Mouse (Mus musculus) erythroblast, adult 5-6 weeks (primary cell): ENCODE results near the gene Fasn. TPM values are rescaled to one million over a fixed set of nuclear protein-coding genes. Genes with fewer than 3 reads are reported as not detected.

Experiments used
- ATAC-seq: replicated peaks from 2 replicates; pipeline ENCODE4 v1.8.0; 2016; ENCODE audit warnings: moderate number of reproducible peaks, mild to moderate bottlenecking, moderate TSS enrichment, inconsistent platforms; ENCODE audit not compliant: poor library complexity, low FRiP score, severe bottlenecking
- total RNA-seq, 2 experiments: library from RNA; stranded (forward) in 1 of 2; stranded (reverse) in 1 of 2; fragments of 150-400 nt in 1 of 2; fragments of 200-764, 138-1000 nt in 1 of 2; gene quantifications; 2 replicates each; pipeline versions ENCODE4 v1.2.3 to v1.2.4; 2015 to 2017; ENCODE audit warnings: low replicate concordance in 2 of 2

The Fasn gene
- total RNA-seq, 2 experiments from 2014 or later: 2.6 to 7.9 TPM

DNA sequence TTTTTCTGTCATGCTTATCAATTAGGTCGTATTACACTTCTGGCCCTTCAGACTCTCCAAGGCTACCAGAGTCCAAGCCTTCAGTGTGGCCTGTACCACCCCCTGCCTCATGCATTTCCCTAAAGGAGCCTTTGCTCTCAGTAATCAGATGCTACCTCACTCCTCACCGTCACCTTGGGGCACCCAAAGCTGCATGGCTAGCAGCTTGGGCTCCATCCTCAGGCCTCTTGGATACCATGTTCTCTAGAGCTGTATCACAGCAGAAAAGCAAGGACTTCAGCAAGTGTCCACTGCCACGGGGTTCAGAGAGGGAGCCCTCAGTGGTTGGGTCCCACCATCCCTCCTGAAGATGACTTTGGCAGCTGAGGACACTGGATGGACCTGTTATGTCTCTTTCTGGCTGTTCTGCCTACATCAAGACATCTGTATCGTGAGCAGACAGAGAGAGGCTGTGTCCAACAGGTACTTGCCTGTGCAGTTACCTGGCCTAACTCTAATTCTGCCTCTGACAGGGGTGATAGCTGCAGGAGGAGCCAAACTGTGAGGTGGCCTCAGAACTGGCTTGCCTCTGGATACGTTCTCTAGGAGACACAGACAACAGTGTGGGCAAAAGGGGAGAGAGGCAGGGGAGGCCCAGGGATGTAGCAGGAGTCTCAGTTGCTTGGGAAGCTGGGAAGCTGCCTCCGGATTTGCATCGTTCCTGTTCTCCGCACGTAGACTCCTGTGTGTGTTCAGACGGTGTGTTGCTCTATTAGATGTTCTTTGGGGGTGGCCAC lies 5.6 kb upstream of the Fasn start:
- ATAC-seq: no peak

DNA sequence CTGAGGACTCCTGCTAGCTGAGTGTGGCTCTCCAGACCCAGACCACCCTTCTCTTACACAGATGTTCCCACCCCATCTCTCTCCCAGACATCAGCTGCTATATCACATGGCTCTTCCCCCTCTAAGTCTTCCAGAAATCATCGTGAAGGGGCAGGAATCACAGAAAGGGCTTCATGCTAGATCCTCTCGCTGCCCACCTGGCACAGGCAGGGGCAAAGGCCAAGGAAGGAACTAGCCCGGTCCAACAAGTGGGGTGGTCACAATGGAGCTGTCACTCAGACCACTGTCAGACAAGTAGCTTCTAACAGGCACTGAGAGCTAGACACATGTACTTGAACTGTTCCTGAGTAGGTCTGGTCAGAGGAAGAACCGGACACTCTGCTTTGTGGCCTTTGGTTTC lies 4.1 kb upstream of the Fasn start:
- no peak for ATAC-seq

DNA sequence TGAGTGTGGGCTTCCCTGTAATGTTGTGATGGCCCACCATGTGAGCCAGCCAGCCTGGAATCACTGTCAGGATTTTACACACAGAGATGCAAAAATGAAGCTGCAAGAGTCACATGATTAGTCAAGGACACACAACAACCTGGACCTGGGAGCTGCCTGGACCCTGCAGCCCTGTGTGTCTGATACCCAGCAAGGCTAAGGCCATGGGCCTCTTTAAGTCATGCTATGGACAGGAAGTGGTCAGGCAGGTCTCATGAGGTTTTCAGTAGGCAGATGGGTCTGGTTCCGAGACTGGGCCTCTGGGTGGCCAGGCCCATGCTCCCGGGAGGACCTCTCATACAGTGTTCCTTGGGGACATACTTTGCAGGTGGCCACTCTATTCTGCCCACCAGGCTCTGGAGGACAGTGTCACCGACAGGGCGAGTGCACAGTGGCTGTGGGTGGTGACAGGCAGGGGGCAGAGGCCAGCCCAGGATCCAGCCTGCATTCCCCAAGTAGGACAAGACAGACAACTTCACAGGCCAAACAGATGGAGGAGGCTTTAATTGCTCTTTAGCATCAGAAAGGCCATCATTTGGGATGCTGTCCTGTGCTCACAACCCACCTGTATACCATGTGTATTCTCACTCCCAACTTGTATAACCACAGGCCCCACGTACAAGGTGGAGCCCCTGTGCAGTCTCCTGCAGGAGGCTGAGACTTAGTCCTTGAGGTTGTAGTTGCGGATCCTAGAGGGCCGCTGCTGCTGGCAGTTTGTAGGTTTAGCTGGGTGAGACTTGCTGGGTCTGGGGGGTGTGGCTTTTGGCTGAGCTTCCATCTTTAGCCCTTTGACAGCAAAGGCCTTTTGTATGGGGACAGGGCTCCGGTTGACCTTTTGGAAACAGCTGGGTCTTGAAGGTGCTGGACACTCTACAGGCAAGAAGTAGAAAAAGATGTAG lies 1.9 kb upstream of the Fasn start:
- no peak for ATAC-seq

DNA sequence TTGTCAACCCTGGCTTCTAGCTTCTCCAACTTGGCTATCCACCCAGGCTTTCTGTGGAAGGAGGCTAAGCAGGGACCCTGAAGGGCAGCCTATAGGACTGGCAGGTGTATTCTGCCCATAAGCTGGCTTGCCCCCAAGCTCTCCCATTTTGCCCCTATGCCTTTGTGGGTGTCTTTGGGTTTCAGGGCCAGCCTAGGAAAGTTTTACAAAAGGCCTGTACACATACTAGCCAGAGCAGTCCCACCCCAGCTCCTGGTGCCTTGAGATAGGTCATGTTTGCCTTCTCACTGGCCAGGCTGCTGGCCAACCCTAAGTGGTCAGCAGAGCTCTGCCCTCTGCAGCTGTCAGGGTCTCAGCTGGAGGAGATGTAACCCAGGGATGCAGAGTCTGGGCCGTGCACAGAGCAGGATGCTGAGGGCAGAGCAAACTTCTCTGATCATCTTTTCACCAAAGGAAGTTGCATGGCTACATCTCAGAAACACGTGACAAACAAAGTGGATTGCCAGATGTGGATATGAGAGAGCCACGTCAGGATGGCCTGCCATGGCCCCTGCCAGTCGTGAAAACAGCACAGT lies 1.0 kb upstream of the Fasn start:
- no peak for ATAC-seq

DNA sequence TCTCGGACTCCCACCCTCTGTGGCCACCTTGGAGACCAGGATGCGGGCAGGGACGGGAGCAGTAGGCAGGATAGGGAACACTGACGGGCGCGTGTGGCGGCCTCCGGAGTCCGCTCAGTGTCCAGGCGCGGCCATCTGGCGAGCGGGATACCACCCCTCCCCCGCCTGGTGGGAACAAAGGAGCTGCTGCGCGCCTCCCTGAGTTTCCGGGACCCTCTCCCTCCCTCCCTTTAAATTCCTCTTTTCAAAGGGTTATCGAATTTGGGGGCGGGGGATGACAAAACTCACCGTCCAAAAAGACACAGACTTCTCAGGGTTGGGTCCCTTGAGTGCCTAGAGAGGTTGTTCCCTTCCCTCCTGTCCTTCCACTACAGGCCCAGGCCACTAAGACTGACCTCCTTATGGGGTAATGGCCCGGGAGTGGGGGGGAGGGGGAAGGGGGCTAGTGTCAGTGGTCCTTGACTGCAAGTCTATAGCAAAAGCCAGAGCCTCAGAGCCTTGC lies 491 bp upstream of the Fasn start:
- no peak for ATAC-seq

DNA sequence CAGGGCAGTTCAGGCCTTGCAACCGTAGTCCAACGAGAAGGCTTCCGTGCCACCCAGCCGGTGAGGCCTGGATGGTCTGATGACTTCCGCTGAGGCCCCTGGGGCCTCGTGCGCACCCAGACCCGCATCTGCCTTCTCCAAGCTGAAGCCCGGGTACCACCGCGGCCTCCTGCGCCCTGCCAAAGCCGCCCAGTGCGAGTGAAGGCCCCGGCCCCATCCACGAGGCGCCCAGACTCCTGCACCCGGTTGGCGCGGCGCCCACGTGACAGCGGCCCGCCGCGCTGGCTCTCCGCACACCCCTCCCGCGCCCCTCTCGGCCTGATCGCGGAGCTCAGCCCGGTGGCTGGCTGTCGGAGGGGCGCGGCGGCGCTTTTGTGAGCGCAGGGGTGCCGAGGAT lies 798 bp downstream of the Fasn start:
- no peak for ATAC-seq

DNA sequence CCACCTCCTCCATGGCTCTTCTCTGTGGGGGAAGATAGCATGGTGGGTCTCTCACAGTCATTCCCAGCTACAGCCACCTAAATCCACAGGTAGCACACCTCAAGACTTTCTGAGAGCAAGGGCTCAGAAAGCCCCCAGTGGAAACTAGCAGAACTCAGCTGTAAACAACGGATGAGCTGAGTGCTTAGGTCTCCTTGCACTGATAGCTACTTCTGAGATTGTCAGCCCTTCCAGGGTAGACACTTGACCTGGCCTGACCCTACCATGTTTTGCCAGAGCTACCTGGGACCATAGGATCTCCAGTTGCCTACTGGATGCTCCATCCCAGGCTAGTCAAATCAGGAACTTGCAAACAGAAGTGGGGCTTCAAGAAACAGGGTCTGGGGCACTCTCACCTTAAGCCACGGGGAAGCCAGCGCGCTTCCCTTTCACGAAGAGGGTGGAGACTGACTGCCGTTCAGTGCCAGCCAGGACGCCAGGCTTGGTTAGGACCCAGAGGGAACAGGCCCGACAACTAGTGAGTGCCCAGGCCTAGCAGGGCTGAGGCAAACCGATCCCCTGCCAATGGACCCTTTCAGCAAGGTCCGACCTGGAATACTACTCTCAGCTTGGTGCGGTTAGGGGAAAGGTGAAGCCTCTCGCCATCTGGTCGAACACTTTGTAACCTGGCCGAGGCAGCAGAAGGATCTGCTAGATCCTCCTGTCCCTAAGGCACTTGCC lies 1.4 kb downstream of the Fasn start:
- ATAC-seq: no peak

DNA sequence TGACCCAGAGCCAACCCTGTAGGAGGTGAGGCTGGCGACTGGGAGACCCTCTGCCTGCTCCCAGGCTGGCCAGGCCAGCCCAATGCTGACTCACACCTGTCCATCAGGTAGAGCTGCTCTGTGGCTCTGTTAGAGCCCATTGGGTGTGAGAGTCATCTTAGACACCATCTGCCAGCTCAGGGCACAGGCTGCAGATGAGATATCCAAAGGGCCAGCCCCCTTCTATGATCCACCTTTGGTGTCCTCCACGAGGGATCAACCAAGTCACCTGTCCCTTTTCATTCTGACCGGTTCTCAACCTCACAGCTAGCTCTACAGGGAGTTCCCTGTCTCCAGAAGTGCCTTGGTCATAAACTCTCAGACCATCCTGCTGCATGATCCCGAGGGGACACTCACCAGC lies 2.0 kb downstream of the Fasn start:
- ATAC-seq: no peak

DNA sequence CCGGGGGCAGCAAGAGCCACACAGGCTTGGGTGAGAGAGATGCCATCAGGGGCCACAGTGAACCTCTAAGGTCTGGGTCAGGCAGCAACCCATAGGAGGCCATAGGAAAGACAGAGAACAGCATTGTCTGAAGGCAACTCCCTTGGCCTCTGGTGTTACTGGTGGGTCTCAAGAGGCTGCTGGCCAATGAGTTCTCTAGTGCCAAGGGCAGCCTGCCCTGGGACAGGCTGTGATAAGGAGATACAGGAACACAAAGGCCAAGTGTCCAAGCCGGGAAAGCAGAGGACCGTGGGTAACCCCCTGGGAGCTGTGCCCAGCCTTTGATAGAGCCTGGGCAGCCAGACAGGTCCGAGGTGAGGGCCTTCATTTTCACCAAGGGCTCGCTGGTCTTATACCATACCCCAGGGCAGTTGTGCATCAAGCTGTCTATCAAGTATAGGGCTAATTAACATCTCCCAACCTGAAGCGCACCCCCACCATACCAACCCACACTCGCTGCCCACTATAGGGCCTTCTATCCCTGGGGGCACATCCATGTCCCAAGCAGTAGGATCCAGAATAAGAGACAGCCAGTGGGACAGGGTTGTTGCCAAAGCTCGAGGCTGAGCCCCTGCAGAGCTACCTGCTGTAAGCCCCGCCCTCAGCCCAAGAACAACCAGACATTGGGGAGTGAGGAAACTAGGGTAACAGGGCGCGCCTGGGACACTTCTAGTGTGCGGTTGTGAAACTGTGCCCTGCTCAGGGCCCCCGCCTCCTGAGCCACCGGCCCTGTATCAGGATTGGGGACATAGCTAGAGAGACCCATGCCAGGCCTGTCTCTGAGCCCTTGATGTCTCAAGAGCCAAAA lies 3.0 kb downstream of the Fasn start:
- ATAC-seq: no peak

DNA sequence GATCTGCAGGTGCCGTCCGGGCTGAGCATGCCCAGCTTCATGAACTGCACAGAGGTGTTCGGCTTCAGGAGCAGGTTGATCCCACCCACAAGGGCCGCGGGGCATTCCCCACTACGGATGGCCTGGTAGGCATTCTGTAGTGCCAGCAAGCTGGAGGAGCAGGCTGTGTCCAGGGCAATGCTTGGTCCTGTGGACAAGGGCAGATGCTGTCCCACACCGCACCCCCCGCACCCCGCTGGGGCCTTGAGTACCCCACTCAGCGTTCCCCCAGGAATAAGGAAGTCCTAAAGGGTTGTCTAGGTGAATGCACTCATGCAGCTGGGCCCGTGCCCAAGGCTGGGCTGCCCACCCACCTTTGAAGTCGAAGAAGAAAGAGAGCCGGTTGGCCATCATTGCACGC lies 3.8 kb downstream of the Fasn start:
- no peak for ATAC-seq

DNA sequence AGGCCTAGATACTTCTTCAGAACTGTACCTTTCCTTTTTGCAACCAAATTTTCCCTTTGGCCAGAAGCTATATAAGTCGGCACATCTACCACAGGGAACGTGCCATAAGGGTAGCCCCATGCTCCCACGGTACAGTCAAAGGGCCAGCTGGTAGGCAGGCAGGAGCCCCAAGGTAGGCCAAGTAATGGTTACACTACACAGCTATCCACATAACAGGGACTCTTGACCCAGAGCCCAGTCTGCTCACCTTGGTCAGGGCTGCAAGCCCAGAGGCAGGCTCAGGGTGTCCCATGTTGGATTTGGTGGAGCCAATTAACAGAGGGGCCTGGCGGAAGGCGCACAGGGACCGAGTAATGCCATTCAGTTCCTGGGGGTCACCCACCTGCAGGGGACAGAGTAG lies 4.8 kb downstream of the Fasn start:
- no peak for ATAC-seq

DNA sequence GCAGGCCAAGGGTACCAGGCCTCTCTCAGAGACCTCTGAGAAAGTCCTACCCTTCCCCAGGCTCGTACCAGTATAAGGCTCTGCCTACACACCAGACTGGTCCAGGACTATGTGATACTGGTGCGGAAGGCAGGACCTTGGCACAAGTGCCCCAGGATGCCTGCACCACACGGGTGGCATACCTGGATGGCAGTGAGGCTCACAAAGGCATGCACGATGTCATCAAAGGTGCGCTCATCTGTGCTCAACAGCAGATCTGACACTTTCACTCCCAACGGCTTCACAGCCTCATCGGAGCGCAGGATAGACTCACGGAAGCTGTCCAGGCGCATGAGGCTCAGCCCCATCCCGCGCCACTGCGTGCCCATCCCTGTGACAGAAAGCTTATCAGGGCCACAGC lies 6.1 kb downstream of the Fasn start:
- no peak for ATAC-seq

DNA sequence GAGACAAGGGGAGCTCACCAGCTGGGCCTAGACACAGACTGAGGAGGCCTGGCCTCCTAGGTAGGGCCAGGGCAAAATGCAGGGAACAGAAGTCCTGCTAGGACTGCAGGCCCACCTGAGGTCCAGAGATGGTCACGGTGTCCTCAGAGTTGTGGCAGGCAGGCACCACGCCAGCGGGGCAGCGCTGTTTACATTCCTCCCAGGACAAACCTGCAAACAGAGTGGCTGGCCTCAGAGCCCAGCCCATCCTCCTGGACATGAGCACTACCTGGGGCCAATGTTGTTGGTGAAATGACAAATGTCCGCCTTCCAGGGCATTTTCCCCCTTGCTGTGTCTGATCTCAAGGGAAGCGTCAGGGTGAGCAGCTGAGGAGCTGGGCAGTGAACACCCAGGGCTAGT lies 7.0 kb downstream of the Fasn start:
- no peak for ATAC-seq

DNA sequence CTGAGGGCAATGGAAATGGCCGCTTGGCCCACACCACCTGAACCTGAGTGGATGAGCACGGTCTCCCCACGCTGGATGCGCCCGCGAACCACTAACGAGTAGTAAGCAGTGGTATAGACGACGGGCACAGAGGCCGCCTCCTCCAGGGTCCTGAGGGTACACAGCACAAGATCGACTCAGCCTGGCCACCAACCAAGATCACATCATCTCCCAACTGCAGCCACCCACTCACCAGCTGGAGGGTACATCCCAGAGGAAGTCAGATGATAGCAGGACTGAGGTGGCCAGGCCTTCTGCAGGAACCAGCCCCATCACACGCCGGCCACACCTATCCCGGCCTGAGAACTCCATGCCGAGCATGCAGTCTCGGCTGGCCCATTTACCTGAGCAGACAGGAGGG lies 12.3 kb downstream of the Fasn start:
- ATAC-seq: no peak

DNA sequence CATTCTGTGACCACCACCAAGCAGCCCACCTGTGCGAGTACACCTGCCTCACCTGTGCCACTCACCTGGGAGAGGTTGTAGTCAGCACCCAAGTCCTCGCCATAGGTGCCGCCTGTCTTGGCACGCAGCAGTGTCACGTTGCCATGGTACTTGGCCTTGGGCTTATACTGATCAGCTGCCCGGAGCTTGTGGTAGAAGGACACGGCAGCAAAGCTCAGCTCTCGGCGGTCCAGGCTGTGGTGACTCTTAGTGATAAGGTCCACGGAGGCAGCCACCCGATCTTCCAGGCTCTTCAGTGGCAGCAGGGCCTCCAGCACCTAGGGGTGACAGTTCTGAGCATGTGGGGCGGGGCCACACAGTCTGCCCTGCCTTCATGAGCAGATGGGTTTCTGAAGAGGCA lies 16.3 kb downstream of the Fasn start:
- no peak for ATAC-seq

DNA sequence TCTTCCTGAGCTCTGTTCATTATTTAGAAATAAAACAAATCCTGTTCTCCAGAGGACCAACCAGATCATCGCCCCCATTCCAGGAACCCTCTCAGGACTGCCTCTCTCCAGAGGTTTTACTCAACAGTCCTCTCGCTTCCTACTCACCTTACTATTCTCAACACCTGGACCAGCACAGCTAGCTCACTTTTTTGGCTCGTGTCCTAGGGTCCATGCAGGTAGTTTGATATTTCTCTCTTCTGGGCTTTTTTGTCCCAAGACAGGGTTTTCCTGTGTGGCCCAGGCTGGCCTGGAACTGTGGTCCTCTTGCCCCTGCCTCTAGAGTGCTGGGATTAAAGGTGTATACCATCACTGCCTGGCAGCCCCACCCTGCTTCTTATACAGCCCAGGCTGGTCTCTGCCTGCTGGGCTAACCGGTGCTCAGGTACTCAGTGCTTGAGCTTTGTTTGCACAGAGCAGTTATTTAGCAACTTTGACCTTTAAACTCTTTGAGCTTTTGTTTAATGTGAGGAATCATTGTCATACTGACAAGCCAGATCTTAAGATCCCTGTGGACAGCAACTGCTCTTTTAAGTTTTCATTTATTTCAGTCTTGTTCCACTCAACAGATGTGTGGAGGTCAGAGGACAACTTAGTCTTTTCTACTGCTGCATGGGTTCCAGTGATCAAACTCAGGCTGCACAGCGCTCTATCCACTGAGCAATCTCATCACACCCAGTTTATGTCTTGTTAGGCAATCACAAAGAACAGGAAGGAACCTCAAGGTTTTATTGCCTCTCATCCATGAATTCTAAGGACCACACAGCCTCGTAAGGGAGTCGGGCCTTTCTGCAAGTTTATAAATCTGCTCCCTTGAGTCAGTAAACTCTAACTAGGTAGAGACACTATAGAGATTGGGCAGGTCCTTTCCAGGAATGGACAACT lies 18.7 kb downstream of the Fasn start:
- ATAC-seq: no peak

DNA sequence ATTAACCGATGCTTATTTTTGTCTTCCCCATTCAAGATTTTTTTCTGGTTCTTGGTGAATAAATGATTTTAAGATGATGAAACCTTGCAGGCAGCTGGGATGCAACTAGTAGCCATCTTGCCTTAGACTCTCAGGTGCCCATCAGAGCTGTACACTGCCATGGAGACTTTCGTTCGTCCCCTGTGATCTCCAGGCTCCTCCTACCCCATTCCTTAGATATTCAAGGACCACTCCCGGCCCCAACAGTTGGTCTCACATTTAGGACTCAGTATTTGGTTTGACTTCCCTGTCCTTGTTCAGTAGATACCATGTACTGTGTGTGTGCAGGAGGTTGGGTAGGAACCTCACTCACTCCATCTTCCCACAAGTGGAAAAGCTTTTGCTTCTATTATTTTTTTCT lies 19.6 kb downstream of the Fasn start:
- no peak for ATAC-seq

DNA sequence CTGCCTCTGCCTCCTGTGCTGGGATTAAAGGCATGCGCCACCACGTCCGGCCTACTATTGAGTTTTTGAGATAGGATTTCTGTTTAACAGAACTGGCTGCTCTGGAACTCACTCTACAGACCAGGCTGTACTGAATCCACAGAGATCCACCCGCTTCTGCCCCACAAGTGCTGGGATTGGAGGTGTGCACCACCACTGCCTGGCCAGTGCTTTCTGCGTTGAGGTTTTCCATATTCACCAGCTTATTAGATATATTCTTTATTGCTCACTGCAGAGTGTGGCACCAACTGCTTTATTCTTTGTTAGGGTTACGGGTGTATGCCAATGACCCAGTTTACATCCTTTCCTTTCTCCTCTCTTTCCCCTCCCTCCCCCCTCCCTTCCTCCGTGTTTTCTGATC lies 20.1 kb downstream of the Fasn start:
- no peak for ATAC-seq
